Mouse (Mus musculus): ENCODE measurements at regions not wholly inside any gene's neighbourhood (a gene's known extent, or its start where the extent isn't known, plus 50 kb on each side); places are given as distances from the start of the nearest gene placed in this dataset.

- TF ChIP-seq CTCF (IDR thresholded peaks at IDR 0.05; ENCODE audit: borderline replicate concordance, control insufficient read depth, extremely low read depth, insufficient read depth, low read length, poor library complexity) (no peak), POLR2A (IDR thresholded peaks at IDR 0.05; ENCODE audit: control insufficient read depth, extremely low read depth, insufficient read depth, low read length, poor library complexity) (no peak)
- DNase-seq = no peak
- Histone ChIP-seq H3K27ac (ENCODE audit: control insufficient read depth, insufficient read depth, low read length) (no peak overlapping the region), H3K36me3 (ENCODE audit: control insufficient read depth, insufficient read depth, low read length) (no peaks in the 10 kb centered on the region), H3K27me3 (ENCODE audit: control insufficient read depth, insufficient read depth, low read length) (no peaks in the 10 kb centered on the region), H3K4me3 (ENCODE audit: control insufficient read depth, insufficient read depth, low read length) (no peak overlapping the region), H3K4me1 (replicated peaks; ENCODE audit: control insufficient read depth, insufficient read depth, low read length) (no peaks in the 10 kb centered on the region)
- WGBS = 88% methylated on average over 2 of the region's 2 CpGs
Observed at GRCm38 (mm10) chr12:35401853-35402252, 133.0 kb downstream of the Ahr start.

- no peak overlapping the region for H3K27ac ChIP-seq (ENCODE audit: control insufficient read depth, insufficient read depth, low read length)
- no peaks in the 10 kb centered on the region for H3K4me1 ChIP-seq (replicated peaks; ENCODE audit: control insufficient read depth, insufficient read depth, low read length)
- no peaks in the 10 kb centered on the region for H3K36me3 ChIP-seq (ENCODE audit: control insufficient read depth, insufficient read depth, low read length)
- no peaks in the 10 kb centered on the region for H3K27me3 ChIP-seq (ENCODE audit: control insufficient read depth, insufficient read depth, low read length)
- DNase-seq = no peak
- no peak for TF ChIP-seq CTCF (IDR thresholded peaks at IDR 0.05; ENCODE audit: borderline replicate concordance, control insufficient read depth, extremely low read depth, insufficient read depth, low read length, poor library complexity)
- TF ChIP-seq POLR2A (IDR thresholded peaks at IDR 0.05; ENCODE audit: control insufficient read depth, extremely low read depth, insufficient read depth, low read length, poor library complexity) = no peak
- 93% methylated on average over 2 of the region's 2 CpGs for WGBS
- no peak overlapping the region for H3K4me3 ChIP-seq (ENCODE audit: control insufficient read depth, insufficient read depth, low read length)
Observed at GRCm38 (mm10) chr12:35401219-35401618, 133.6 kb downstream of the Ahr start.

GRCm38 (mm10) chr12:35395211-35395610 lies 139.6 kb downstream of the Ahr start:
- 98% methylated on average over 1 of the region's 1 CpGs for WGBS
- Histone ChIP-seq H3K36me3 (ENCODE audit: control insufficient read depth, insufficient read depth, low read length) (no peaks in the 10 kb centered on the region), H3K4me1 (replicated peaks; ENCODE audit: control insufficient read depth, insufficient read depth, low read length) (no peaks in the 10 kb centered on the region), H3K27me3 (ENCODE audit: control insufficient read depth, insufficient read depth, low read length) (no peaks in the 10 kb centered on the region), H3K27ac (ENCODE audit: control insufficient read depth, insufficient read depth, low read length) (no peak overlapping the region), H3K4me3 (ENCODE audit: control insufficient read depth, insufficient read depth, low read length) (no peak overlapping the region)
- TF ChIP-seq CTCF (IDR thresholded peaks at IDR 0.05; ENCODE audit: borderline replicate concordance, control insufficient read depth, extremely low read depth, insufficient read depth, low read length, poor library complexity) = no peak
- TF ChIP-seq POLR2A (IDR thresholded peaks at IDR 0.05; ENCODE audit: control insufficient read depth, extremely low read depth, insufficient read depth, low read length, poor library complexity) = no peak
- no peak for DNase-seq

GRCm38 (mm10) chr12:35392111-35392510 lies 142.7 kb downstream of the Ahr start:
- Histone ChIP-seq H3K4me3 (ENCODE audit: control insufficient read depth, insufficient read depth, low read length) (no peak overlapping the region), H3K27me3 (ENCODE audit: control insufficient read depth, insufficient read depth, low read length) (no peaks in the 10 kb centered on the region), H3K36me3 (ENCODE audit: control insufficient read depth, insufficient read depth, low read length) (no peaks in the 10 kb centered on the region), H3K27ac (ENCODE audit: control insufficient read depth, insufficient read depth, low read length) (no peak overlapping the region), H3K4me1 (replicated peaks; ENCODE audit: control insufficient read depth, insufficient read depth, low read length) (no peaks in the 10 kb centered on the region)
- DNase-seq = no peak
- 47% methylated on average over 2 of the region's 2 CpGs for WGBS
- TF ChIP-seq POLR2A (IDR thresholded peaks at IDR 0.05; ENCODE audit: control insufficient read depth, extremely low read depth, insufficient read depth, low read length, poor library complexity) (no peak), CTCF (IDR thresholded peaks at IDR 0.05; ENCODE audit: borderline replicate concordance, control insufficient read depth, extremely low read depth, insufficient read depth, low read length, poor library complexity) (no peak)

GRCm38 (mm10) chr12:35390266-35390665 lies 144.6 kb downstream of the Ahr start:
- WGBS = 97% methylated on average over 1 of the region's 1 CpGs
- no peak for DNase-seq
- Histone ChIP-seq H3K36me3 (ENCODE audit: control insufficient read depth, insufficient read depth, low read length) (no peaks in the 10 kb centered on the region), H3K4me3 (ENCODE audit: control insufficient read depth, insufficient read depth, low read length) (no peak overlapping the region), H3K4me1 (replicated peaks; ENCODE audit: control insufficient read depth, insufficient read depth, low read length) (no peaks in the 10 kb centered on the region), H3K27ac (ENCODE audit: control insufficient read depth, insufficient read depth, low read length) (no peak overlapping the region), H3K27me3 (ENCODE audit: control insufficient read depth, insufficient read depth, low read length) (no peaks in the 10 kb centered on the region)
- no peak for TF ChIP-seq CTCF (IDR thresholded peaks at IDR 0.05; ENCODE audit: borderline replicate concordance, control insufficient read depth, extremely low read depth, insufficient read depth, low read length, poor library complexity)
- no peak for TF ChIP-seq POLR2A (IDR thresholded peaks at IDR 0.05; ENCODE audit: control insufficient read depth, extremely low read depth, insufficient read depth, low read length, poor library complexity)

- TF ChIP-seq CTCF (IDR thresholded peaks at IDR 0.05; ENCODE audit: borderline replicate concordance, control insufficient read depth, extremely low read depth, insufficient read depth, low read length, poor library complexity) (no peak), POLR2A (IDR thresholded peaks at IDR 0.05; ENCODE audit: control insufficient read depth, extremely low read depth, insufficient read depth, low read length, poor library complexity) (no peak)
- no peak for DNase-seq
- Histone ChIP-seq H3K27me3 (ENCODE audit: control insufficient read depth, insufficient read depth, low read length) (no peaks in the 10 kb centered on the region), H3K4me1 (replicated peaks; ENCODE audit: control insufficient read depth, insufficient read depth, low read length) (no peaks in the 10 kb centered on the region), H3K27ac (ENCODE audit: control insufficient read depth, insufficient read depth, low read length) (no peak overlapping the region), H3K4me3 (ENCODE audit: control insufficient read depth, insufficient read depth, low read length) (no peak overlapping the region), H3K36me3 (ENCODE audit: control insufficient read depth, insufficient read depth, low read length) (no peaks in the 10 kb centered on the region)
Observed at GRCm38 (mm10) chr12:35389839-35390238, 145.0 kb downstream of the Ahr start.

GRCm38 (mm10) chr12:35384211-35384610 lies 150.6 kb downstream of the Ahr start:
- Histone ChIP-seq H3K27me3 (ENCODE audit: control insufficient read depth, insufficient read depth, low read length) (no peaks in the 10 kb centered on the region), H3K27ac (ENCODE audit: control insufficient read depth, insufficient read depth, low read length) (no peak overlapping the region), H3K4me1 (replicated peaks; ENCODE audit: control insufficient read depth, insufficient read depth, low read length) (no peaks in the 10 kb centered on the region), H3K4me3 (ENCODE audit: control insufficient read depth, insufficient read depth, low read length) (no peak overlapping the region), H3K36me3 (ENCODE audit: control insufficient read depth, insufficient read depth, low read length) (no peaks in the 10 kb centered on the region)
- whole genome bisulfite sequencing = 37% methylated on average over 4 of the region's 4 CpGs
- TF ChIP-seq POLR2A (IDR thresholded peaks at IDR 0.05; ENCODE audit: control insufficient read depth, extremely low read depth, insufficient read depth, low read length, poor library complexity) (no peak), CTCF (IDR thresholded peaks at IDR 0.05; ENCODE audit: borderline replicate concordance, control insufficient read depth, extremely low read depth, insufficient read depth, low read length, poor library complexity) (no peak)
- DNase-seq = no peak

Measured in thymus, adult 2 months (tissue).